Mouse (Mus musculus) bone marrow, adult 2 months (tissue): ENCODE results near the gene Gpc3.

Experiments
- CTCF ChIP-seq: fragments of 200-500 bp; IDR thresholded peaks from 2 replicates; pipeline ENCODE4 v1.5.1; 2011; ENCODE audit warnings: low read length, control low read depth; ENCODE audit not compliant: control insufficient read depth, insufficient read depth
- POLR2A ChIP-seq: fragments of 200-500 bp; IDR thresholded peaks from 2 replicates; pipeline ENCODE4 v1.6.1; 2011; ENCODE audit warnings: low read depth, mild to moderate bottlenecking, control low read depth, low read length, borderline replicate concordance; ENCODE audit not compliant: control insufficient read depth

GRCm38 (mm10) chrX:52231984-52232383 is 381.8 kb downstream of the Gpc3 start:
- TF ChIP-seq POLR2A: no peak
- no peak for TF ChIP-seq CTCF
